Mouse (Mus musculus) kidney, postnatal 0 days (tissue): ENCODE measurements at regions not wholly inside any gene's neighbourhood (a gene's known extent, or its start where the extent isn't known, plus 50 kb on each side); places are given as distances from the start of the nearest gene placed in this dataset.

ENCODE experiments used
- ATAC-seq: fragments of 200-750 bp; cut with Nextera tagmentation; replicated peaks from 2 replicates; pipeline ENCODE4 v1.8.0; 2017; ENCODE audit warnings: low read depth, moderate number of reproducible peaks, moderate TSS enrichment, moderate library complexity; ENCODE audit not compliant: low FRiP score
- DNase-seq: peaks from one replicate; pipeline ENCODE4 v3.0.0-alpha.2; 2016; ENCODE audit warnings: low spot score
- H3K27ac ChIP-seq: fragments of 300-500 bp; sonication (generic); 2 replicates; pipeline ENCODE4 v1.5.1; 2014; ENCODE audit warnings: mild to moderate bottlenecking
- H3K27me3 ChIP-seq: fragments of 300-500 bp; sonication (generic); 2 replicates; pipeline ENCODE4 v1.6.1; 2014; ENCODE audit warnings: low read length, mixed read lengths; ENCODE audit not compliant: insufficient read depth
- H3K36me3 ChIP-seq: fragments of 300-500 bp; sonication (generic); 2 replicates; pipeline ENCODE4 v1.6.1; 2014; ENCODE audit warnings: low read length, mixed read lengths; ENCODE audit not compliant: insufficient read depth
- H3K4me1 ChIP-seq: fragments of 300-500 bp; sonication (generic); replicated peaks from 2 replicates; pipeline ENCODE4 v1.6.1; 2014; ENCODE audit warnings: antibody characterized with exemption, low read length, mixed read lengths; ENCODE audit not compliant: insufficient read depth
- H3K4me2 ChIP-seq: fragments of 300-500 bp; sonication (generic); 2 replicates; pipeline ENCODE4 v1.6.1; 2014; ENCODE audit warnings: mild to moderate bottlenecking, low read length, moderate library complexity, mixed read lengths
- H3K4me3 ChIP-seq: fragments of 300-500 bp; sonication (generic); replicated peaks from 2 replicates; pipeline ENCODE4 v1.5.1; 2014; ENCODE audit warnings: low read depth, low read length
- H3K9ac ChIP-seq: fragments of 300-500 bp; sonication (generic); 2 replicates; pipeline ENCODE4 v1.6.1; 2014; ENCODE audit warnings: low read depth, low read length
- H3K9me3 ChIP-seq: fragments of 300-500 bp; sonication (generic); replicated peaks from 2 replicates; pipeline ENCODE4 v1.6.1; 2016; ENCODE audit warnings: low read length, inconsistent platforms, mixed read lengths
- CTCF ChIP-seq: IDR thresholded peaks from 2 replicates; pipeline ENCODE4 v1.5.1; 2016; ENCODE audit warnings: antibody characterized with exemption, low read depth, mild to moderate bottlenecking, moderate library complexity
- WGBS: fragments of 180-500 bp; shearing (Covaris S2); extraction: QIAGEN DNeasy Blood & Tissue Kit; methylation state at CpG from one replicate; pipeline ENCODE4 v1.1.7; 2014; 5-methylcytosine and 5-hydroxymethylcytosine counted together

DNA sequence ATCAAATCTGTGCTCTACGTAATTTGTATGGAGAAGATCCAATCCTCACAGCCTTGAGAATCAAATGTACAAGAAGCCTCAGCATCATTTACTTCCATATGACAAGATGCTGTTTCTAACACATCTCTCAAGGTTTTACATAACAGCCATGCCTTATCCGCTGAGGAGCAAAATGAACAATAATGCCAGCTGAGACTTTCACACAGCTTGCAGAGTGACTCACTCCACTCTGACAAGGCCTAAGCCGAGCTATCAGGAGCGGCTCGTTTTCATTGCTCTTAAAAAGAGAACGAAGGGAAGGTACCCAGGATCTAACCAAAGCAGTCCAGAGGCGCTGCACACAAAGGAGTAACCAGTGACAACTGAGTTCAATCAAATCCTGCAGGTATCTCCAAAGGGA lies 803.5 kb downstream of the Efna5 start:
- H3K4me3 ChIP-seq, result no peak overlapping the region
- H3K27ac ChIP-seq, result no peak overlapping the region
- H3K9me3 ChIP-seq, result no peaks in the 10 kb centered on the region
- ATAC-seq, result no peak
- 82% methylated on average over 7 of the region's 7 CpGs for WGBS
- H3K36me3 ChIP-seq, result no peaks in the 10 kb centered on the region
- no peak for DNase-seq
- no peak for TF ChIP-seq CTCF
- H3K9ac ChIP-seq, result no peak overlapping the region
- H3K4me1 ChIP-seq, result no peaks in the 10 kb centered on the region
- no peaks in the 10 kb centered on the region for H3K27me3 ChIP-seq
- no peak overlapping the region for H3K4me2 ChIP-seq

DNA sequence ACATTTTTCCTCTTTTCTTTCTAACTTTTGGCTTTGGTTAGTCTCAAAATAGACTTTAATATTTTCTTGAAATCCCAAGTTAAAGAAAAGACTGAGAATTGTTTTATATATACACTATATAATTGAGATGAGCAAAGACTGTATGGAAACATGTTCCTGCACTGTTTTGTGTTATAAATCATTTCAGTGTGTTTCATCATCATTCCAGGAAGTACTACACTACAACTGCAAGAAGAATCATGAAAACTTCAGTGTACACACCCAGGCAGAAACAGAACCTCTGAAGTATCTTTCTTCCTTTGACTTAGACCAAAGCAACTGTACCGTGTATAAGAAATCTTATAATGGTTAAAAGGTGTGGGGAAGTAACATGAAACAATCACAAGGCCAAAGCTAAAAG lies 816.2 kb downstream of the Efna5 start:
- Histone ChIP-seq H3K9ac (no peak overlapping the region), H3K27ac (no peak overlapping the region), H3K4me1 (no peaks in the 10 kb centered on the region), H3K27me3 (no peaks in the 10 kb centered on the region), H3K36me3 (no peaks in the 10 kb centered on the region), H3K9me3 (no peaks in the 10 kb centered on the region), H3K4me2 (no peak overlapping the region), H3K4me3 (no peak overlapping the region)
- TF ChIP-seq CTCF, result no peak
- no peak for DNase-seq
- 88% methylated on average over 1 of the region's 1 CpGs for WGBS
- ATAC-seq, result no peak

DNA sequence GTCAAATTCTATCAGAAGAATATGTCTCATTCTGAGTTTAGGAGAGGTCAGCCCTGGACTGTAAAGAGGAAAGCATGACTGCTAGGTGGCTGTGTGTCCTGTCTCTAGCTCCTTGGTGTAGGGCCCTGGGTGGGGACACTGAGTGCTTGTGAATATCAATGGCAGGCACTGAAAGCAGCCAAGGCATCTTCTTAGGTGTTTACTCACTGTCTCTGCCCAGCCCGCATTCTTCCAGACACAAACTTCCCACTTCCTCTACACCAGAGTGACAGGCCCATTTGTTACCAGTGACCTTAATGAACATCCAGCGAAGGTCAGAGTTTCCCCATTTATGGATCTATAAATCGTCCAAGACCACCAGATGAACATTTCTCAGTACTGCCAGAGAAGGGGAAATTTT lies 823.1 kb downstream of the Efna5 start:
- Histone ChIP-seq H3K27ac (no peak overlapping the region), H3K36me3 (no peaks in the 10 kb centered on the region), H3K4me3 (no peak overlapping the region), H3K4me2 (no peak overlapping the region), H3K27me3 (no peaks in the 10 kb centered on the region), H3K9ac (no peak overlapping the region), H3K4me1 (no peaks in the 10 kb centered on the region), H3K9me3 (no peaks in the 10 kb centered on the region)
- DNase-seq (no peak), ATAC-seq (no peak)
- 32% methylated on average over 3 of the region's 3 CpGs for WGBS
- no peak for TF ChIP-seq CTCF

DNA sequence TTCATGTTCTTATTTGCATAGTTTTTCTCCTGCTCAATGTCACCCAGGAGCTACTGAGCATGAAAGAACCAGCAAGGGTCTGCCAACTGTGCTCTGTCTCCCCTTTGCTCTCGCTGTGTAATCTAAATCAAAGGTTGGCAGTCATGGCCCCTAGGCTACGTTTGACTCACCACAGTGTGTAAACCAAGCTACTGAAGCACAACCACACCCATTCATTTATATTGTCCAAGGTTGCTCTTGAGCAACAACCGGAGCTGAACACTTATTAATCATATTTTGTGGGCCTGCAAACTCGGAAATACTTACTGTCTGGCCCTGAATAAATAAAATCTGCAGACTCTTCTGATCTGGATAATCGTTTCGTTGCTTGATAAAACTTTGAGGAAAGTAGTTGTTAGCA lies 826.3 kb downstream of the Efna5 start:
- H3K4me2 ChIP-seq, result no peak overlapping the region
- no peak for TF ChIP-seq CTCF
- no peaks in the 10 kb centered on the region for H3K4me1 ChIP-seq
- H3K9me3 ChIP-seq, result no peaks in the 10 kb centered on the region
- DNase-seq, result peak; percentile 17
- H3K27me3 ChIP-seq, result no peaks in the 10 kb centered on the region
- no peak overlapping the region for H3K4me3 ChIP-seq
- no peak for ATAC-seq
- WGBS, result 32% methylated on average over 6 of the region's 6 CpGs
- no peak overlapping the region for H3K9ac ChIP-seq
- H3K36me3 ChIP-seq, result no peaks in the 10 kb centered on the region
- H3K27ac ChIP-seq, result no peak overlapping the region

DNA sequence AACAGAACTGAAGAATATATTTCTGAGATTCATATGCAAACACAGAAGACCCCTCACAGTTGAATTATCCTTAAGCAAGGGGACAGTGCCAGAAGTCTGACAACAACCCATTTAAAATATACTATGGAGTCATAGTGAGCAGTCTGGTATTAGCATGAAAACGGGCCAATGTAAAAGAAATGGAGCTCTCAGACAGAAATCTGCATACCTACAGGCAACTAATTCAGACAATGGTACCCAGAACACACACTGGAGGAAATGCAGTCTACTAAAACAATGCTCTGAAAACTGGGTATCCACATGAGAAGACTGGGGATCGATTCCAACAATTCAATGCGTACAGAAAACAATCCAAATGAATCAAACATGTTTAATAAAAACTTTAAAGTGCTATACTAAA lies 832.1 kb downstream of the Efna5 start:
- no peak for DNase-seq
- Histone ChIP-seq H3K36me3 (no peaks in the 10 kb centered on the region), H3K4me3 (no peak overlapping the region), H3K27me3 (no peaks in the 10 kb centered on the region), H3K27ac (no peak overlapping the region), H3K9ac (no peak overlapping the region), H3K9me3 (no peaks in the 10 kb centered on the region), H3K4me1 (no peaks in the 10 kb centered on the region), H3K4me2 (no peak overlapping the region)
- no peak for TF ChIP-seq CTCF
- WGBS, result 73% methylated on average over 3 of the region's 3 CpGs
- ATAC-seq, result no peak

DNA sequence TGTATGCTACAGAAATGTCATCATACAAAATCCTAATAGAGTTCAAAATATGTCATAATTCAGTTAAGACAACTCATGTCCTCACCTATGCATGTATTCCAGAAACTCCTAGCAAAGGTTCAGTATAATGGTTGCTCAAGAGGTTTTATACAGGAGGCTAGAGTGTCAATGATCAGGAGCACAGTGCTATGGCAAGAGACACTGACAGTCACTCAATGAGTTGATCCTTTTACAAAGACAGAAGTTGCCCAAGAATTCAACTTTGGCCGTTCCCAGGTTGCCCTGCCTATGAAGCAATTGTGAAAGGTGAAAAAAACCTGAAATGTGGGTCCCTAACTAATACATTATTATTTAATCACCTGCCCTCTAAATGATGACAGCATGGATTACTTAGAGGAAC lies 850.5 kb downstream of the Efna5 start:
- no peak for ATAC-seq
- TF ChIP-seq CTCF, result no peak

More for the DNA sequence above, 850.5 kb downstream of the Efna5 start:
- H3K4me3 ChIP-seq, result no peak overlapping the region
- 87% methylated on average over 1 of the region's 1 CpGs for whole genome bisulfite sequencing
- H3K27ac ChIP-seq, result no peak overlapping the region
- no peak overlapping the region for H3K9ac ChIP-seq
- DNase-seq, result no peak
- no peaks in the 10 kb centered on the region for H3K4me1 ChIP-seq
- H3K27me3 ChIP-seq, result no peaks in the 10 kb centered on the region
- H3K36me3 ChIP-seq, result no peaks in the 10 kb centered on the region
- H3K9me3 ChIP-seq, result no peaks in the 10 kb centered on the region
- no peak overlapping the region for H3K4me2 ChIP-seq
